Mouse (Mus musculus): Measurements from ENCODE around the gene Tnfaip6. TPM values are rescaled to one million over a fixed set of nuclear protein-coding genes. Genes with fewer than 3 reads are reported as not detected.
A peak's percentile ranks its signal among the peaks of the same experiment; 100 is the strongest.
"Not testable (repeated sequence)": the region's sequence is repeated elsewhere in the genome, so short reads cannot be mapped to it uniquely, and the experiment has no call there.

Tnfaip6 gene
- total RNA-seq (2021): 1 to 10 TPM; 2.0 to 3.6 TPM
- long read RNA-seq, experiment 1, partial matches to known transcripts: 0 of 1 reads
- long read RNA-seq, experiment 1, other reads (novel, unspliced or antisense): 0 of 1 reads
- long read RNA-seq, experiment 2, partial matches to known transcripts: 0 of 4 reads
- long read RNA-seq, experiment 2, other reads (novel, unspliced or antisense): 0 of 4 reads

DNA sequence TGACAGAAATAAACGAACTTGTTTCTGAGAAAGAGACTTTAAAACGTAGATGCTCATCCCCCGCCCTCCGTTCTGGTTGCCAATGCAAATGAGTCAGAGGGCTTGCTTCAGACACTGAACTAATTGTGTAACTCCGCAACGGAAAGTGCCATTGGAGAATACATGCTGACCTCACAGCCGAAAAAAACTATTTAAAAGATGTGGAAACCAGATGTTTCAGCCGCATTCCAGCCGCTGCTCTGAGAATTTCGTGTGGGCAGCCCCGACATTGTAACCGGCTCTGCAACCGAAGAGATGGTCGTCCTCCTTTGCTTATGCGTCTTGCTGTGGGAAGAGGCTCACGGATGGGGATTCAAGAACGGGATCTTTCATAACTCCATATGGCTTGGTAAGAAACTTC, at the start of gene Tnfaip6:
Tnfaip6 (plus strand) TSS at position 128 of the 400 bp plus-strand sequence.
- DNase-seq: peak; percentile 64
- intact Hi-C loops (cut with DNase I; ENCODE audit: low total_unique reads): no loop called here

DNA sequence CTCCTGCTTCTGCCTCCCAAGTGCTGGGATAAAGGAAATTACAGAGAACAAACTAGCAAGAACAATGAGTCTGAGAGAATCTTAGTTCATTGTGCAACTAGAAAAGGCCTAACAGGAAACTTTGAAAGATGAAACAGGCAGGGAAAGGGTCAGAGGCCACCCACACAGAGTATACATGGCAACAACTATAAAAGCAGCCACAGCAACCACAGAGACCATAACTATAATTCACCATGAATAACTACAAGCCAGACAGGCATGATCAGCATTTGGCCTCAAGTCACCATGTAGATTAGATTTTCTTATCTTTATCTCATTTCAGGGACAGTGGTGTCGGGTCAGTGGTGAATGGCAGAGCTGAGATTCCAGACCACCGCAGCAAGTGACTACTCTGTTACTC, 48.2 kb upstream of the Tnfaip6 start:
- DNase-seq: no peak
- intact Hi-C loops (cut with DNase I; ENCODE audit: low total_unique reads): no loop called here

DNA sequence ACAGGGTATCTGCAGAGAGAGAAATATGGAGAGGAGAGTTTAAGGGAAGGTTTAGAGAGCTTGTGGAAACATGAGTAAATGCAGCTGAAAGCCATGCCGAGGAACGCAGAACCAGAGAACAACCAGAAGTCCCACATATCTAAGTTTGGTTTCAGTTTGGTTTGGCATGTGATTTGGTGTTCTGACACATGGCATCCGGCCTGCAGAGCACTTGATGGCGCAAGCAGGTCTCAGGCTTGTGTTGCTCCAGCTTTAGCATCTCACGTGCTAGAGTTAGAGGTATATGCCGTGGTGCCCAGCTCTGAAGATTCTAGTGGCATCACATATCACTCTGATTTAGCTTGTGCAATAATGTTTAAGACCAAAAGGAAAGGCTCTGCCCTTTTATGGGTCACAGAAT, 46.4 kb upstream of the Tnfaip6 start:
- no peak for DNase-seq
- intact Hi-C loops (cut with DNase I; ENCODE audit: low total_unique reads): no loop called here

DNA sequence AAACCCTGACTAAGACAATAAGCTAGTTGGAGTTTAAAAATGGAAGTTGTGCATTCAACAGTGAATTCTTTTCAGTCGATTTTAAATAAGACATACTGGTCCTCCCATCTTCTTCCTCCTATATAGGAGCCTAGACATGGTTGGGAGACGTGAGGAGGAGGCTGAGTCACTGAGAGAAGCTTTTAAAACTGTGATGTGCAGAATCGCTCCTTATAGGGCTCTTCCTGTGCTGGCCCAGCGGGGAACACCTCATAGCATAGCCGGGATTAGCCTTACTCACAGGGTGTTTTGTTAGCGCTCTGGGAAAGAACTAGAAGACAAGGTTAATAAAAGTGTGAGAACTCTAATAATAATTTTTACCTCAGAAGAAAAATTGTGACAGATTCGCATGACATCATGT, 37.8 kb upstream of the Tnfaip6 start:
- intact Hi-C loops (cut with DNase I; ENCODE audit: low total_unique reads): no loop called here
- DNase-seq: no peak

DNA sequence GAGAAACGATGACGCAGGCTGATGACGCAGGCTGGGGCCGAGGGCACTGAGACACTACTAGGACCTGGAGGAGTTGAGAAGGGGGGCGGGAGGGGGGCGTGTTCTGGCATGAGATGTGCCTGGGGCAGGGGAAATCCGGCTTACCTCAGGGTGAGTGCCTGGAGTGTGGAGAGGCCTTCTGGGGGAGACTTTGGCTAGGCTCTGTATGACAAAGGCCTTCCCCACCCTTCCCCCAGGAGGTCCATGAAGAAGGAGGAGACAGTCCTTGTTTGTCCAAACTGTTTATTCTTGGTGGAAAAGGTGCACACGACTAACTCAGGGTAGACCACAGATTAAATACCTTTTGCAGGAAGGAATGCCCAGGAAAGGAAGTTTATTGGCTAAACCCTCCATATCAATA, 36.3 kb upstream of the Tnfaip6 start:
- intact Hi-C loops (cut with DNase I; ENCODE audit: low total_unique reads): no loop called here

DNA sequence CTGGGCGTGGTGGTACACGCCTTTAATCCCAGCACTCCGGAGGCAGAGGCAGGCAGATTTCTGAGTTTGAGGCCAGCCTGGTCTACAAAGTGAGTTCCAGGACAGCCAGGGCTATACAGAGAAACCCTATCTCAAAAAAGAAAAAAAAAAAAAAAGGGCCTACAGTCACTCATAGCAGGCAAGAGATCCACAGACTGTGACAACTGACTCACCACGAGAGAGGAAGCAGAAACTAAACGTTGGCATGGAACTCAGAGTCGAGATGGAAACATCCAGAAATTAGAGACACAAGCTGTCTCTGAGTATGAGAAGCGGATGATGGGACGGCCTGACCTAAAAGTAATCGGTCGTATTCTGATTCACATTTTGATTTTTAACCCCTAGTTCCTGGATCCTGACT, 35.5 kb upstream of the Tnfaip6 start:
- intact Hi-C loops (cut with DNase I; ENCODE audit: low total_unique reads); DNase-seq: not testable (repeated sequence)

More for the DNA sequence above, 36.3 kb upstream of the Tnfaip6 start:
- no peak for DNase-seq

DNA sequence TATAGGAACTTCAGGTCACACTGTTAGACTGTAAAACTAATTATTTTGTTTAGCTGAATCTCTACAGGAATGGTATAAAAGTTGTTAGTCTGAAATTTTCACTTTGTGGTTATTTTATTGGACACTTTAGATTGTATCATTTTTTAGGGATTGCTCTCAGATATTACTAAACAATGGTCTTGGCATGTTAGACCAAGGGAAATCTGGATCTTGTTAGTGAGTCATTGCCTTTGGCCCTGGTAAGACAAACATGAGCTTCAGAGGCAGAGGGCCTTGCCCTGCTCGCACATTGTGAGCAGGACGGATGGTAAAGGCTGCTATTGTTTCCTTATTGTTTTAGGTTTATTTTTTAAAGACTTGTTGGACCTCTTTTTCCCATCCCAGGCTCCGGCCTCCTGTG, 31.4 kb upstream of the Tnfaip6 start:
- intact Hi-C loops (cut with DNase I; ENCODE audit: low total_unique reads): no loop called here
- DNase-seq: no peak

DNA sequence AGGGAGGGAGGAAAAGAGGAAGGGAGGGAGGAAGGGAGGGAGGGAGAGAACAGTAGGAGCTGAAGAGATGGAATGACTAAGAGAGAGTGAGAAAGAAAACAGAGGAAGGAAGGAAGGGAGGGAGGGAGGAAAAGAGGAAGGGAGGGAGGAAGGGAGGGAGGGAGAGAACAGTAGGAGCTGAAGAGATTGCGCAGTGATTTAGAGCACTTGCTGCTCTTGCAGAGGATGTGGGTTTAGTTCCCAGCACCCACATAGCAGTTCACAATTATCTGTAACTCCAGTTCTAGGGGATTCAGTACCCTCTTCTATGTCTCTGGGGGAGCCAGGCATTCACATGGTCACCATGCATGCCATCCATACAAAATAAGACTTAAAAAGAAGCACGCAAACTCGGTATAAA, 26.0 kb upstream of the Tnfaip6 start:
- DNase-seq; intact Hi-C loops (cut with DNase I; ENCODE audit: low total_unique reads): not testable (repeated sequence)

DNA sequence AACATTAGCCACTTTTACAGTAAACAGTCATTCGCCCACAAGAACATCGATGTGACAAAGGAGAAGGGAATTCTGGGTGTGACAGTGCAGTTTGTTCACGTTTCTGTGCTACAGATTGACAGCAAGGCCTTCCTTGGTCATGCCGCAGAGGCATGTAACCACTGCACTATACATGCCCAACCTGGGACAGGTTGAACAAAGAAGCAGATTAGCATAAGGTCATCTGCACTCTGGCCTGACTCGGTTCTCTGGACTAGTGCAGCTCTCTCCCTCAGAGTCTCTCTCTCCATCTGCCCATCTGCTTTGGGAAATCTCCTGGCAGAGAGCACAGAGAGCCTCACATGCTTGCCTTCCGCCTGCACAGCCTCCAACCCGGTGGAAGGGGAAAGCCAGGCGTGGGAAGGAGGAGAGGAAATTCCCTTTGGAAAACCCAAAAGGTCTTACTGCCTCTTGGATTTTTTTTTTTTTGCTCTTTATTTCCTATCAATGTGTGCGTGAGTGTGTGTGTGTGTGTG, 24.4 kb upstream of the Tnfaip6 start:
- peak; percentile 24 for DNase-seq
- intact Hi-C loops (cut with DNase I; ENCODE audit: low total_unique reads): no loop called here

DNA sequence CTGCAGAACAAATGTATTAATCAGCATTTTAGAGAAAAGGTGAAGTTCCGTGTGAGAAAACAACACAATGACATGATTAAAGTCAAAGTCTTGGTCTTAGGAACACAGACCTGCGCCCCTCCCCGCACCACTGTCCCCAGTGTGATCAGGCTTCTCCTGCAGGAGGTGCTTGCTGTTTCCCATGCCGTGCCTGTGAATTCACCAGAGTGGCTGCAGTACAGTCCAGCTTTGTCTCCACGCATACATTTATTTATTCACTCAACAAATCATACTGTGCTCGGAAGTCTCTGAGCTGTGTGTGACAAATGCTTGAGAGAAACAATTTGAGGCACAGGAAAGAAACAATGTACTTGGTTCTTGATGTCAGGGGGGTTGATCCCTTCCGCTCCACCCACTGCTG, 21.4 kb upstream of the Tnfaip6 start:
- intact Hi-C loops (cut with DNase I; ENCODE audit: low total_unique reads): no loop called here

DNA sequence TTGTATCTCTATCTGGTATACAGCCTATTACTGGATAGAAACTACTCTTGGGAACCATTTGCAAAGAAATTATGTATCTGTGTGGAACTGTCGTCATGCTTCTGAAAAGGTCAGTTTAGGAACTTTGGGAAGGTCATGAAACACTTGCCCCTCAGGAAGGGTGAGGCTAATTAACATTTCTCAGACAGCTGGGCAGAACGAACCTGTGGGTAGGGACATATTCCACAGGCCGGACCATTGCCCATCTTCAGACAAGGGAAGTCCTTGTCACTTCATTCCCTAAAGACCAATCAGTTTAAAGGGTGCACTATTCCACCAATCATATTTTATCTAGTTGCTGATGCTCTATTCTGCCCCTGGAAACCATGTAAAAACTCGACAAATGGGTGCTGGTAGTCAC, 10.7 kb upstream of the Tnfaip6 start:
- intact Hi-C loops (cut with DNase I; ENCODE audit: low total_unique reads): no loop called here
- DNase-seq: no peak

More for the DNA sequence above, 21.4 kb upstream of the Tnfaip6 start:
- no peak for DNase-seq

DNA sequence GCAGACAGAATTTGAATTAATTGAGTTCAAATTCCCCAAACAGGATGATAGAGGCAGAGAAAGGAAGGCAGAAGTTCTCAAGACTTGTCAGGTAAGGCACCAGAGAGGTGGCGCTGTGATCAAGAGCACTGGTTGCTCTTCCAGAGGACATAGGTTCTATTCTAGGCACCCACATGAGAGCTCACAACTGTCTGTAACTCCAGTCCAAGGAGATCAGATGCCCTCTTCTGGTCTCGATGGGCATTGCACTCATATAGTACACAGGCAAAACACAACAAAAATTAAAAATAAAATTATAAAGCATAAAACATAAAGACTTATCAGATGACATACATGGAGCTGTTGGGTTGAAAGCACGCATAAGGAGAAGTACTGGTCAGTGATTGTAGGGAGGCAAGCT, 8.4 kb upstream of the Tnfaip6 start:
- intact Hi-C loops (cut with DNase I; ENCODE audit: low total_unique reads): no loop called here
- no peak for DNase-seq

DNA sequence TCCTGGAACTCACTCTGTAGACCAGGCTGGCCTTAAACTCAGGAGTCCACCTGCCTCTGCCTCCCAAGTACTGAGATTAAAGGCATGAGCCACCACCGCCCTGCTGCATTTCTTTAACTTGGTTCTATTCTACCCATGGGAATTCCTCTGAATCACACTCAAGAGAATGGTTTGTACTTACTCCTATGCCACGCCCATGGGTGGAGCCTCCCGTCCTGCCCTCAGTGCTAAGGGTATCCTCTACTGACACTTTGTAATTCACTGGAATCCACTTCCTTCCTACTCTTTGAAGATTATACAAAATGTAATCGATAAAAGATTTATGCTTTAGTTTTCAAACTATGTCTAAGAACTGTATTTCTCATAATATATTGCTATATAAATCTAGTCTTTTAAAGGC, 6.3 kb upstream of the Tnfaip6 start:
- DNase-seq: no peak
- intact Hi-C loops (cut with DNase I; ENCODE audit: low total_unique reads): no loop called here

DNA sequence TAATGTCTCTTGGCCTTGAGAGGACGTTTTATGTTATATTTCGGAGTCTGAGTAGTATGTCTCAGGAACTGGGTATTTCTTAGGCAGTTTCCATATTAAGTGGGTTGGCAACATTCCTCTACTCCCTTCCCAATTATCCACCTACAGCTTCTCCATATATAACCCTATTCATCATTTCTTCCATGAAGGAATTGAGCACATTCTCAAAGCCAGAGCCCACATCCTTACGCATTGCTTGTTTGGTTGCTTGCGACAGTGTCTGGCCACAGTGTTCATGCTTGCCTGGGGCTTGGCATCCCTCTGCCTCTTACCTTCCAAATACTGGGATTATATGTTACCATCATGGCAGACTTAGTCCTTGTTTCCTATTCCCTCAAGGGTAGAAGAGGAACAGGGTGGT, 3.2 kb upstream of the Tnfaip6 start:
- intact Hi-C loops (cut with DNase I; ENCODE audit: low total_unique reads): no loop called here

DNA sequence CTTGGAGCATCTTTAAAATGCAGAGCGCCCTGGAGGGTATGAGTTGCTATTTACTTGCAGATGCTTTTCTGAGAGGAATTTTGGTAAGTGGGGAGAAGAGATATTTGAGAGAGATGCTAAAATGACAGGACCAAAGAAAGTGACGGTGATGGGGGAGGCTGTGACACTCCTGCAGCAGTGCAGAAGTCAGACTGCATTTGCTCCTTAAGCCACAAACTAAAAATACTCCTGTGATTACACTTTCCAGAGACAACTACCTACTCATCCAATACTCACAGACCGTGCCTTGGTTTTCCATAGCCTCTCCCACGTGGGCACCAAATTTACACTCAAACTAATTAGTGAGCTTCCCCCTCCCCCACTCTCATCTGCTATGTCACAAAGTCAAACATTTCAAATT, 2.7 kb upstream of the Tnfaip6 start:
- DNase-seq: no peak
- intact Hi-C loops (cut with DNase I; ENCODE audit: low total_unique reads): no loop called here

More for the DNA sequence above, 3.2 kb upstream of the Tnfaip6 start:
- no peak for DNase-seq

DNA sequence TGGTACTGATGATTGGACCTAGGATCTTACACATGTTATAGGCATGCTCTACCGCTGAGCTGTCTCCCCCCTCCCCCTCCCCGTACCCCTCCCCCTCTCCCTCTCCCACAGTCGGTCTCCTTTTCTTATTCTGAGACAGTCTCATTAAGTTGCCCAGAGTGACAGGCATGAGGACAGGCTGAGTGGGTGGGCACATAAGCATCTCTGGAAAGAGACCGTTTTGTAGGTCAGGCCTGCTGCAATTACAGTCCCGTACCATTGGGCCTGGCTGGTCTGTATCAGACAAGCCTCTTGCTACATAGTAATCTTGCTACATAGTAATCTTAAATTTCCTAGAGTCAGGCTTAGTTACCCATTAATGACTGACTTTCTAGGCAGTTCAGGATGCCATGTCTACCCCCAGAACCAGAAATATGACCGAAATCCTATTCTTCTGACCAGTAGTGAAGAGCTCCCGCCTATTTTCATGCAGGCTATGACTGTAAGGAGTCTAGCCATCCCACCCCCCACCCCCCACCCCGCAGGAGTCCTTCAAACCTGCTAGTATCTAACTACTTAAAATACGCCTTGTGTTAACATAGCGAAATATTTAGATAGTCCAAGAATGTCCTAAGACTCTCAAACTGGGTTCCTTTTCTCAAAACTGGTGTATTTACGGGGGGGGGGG, 747 bp upstream of the Tnfaip6 start:
- intact Hi-C loops (cut with DNase I; ENCODE audit: low total_unique reads): no loop called here

DNA sequence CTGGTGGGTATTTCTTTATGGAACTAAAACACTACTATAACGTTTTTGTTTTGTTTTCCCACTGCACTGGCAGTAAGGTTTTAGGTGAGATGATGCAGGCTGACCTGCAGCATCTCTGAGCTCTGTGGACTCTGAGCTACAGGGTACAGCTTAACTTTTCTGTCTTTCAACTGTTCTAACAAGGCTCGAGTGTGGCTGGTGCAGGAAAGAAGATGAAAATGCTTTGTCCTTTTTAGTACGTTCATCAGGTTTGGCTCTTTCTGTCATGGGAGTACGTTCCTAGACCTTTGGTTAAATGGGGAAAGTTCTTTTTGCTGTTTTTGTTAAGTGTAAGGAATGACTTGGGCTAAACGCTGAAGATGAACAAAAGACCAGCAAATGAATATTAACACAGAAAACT, 749 bp downstream of the Tnfaip6 start:
- no peak for DNase-seq
- intact Hi-C loops (cut with DNase I; ENCODE audit: low total_unique reads): no loop called here

More for the DNA sequence above, 747 bp upstream of the Tnfaip6 start:
- DNase-seq: no peak

DNA sequence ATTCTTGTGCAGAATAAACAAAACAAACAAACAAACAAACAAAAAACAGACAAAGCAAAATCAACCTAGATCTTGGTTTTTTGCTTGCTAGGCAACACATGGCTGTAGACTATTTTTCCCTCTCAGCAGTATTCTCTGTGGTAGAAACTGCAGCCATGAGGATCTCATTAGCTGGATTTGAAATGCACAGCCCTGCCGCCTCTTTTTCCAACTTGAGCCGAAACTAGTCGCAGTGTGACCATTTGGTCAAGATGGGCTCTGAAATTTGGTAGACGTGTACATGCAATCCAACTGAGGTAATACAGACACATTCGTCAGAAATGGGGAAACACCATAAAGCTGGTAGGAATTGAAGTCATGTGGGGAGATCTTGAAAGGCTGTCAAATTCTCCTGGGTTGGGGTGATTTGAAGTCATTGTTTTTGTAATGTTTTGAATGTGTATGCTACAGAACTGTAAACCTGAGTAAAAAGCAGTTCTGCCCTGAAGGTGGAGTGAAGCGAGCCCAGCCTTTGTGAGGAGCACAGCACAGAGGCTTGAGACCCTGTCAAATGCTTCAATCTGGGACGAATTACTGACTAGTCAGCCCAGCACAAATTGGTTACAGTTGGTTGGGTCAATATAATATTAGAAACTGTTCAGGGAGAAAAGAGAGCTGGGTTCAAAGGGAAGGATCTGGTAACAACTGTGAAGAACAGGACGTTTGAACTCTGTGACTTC, 1.4 kb downstream of the Tnfaip6 start:
- no peak for DNase-seq
- intact Hi-C loops (cut with DNase I; ENCODE audit: low total_unique reads): no loop called here

DNA sequence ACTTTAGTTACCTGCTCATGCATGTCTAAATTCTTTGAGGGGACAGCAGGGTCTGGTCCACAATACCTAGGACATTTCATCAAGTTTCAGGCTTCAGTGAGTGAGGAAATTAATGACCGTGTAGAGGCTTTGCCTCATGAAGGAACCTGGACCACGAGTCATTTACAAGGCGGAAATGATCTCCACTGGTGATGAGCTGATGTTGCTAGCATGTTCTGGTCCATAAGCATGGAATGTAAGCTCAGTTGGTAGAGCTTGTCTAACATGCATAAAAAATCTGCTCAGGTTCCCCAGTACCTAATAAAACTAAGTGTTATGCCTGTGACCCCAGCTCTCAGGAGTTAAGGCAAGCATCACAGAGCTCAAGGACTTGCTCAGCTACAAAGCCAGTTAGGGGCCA, 4.3 kb downstream of the Tnfaip6 start:
- intact Hi-C loops (cut with DNase I; ENCODE audit: low total_unique reads): no loop called here
- DNase-seq: no peak

DNA sequence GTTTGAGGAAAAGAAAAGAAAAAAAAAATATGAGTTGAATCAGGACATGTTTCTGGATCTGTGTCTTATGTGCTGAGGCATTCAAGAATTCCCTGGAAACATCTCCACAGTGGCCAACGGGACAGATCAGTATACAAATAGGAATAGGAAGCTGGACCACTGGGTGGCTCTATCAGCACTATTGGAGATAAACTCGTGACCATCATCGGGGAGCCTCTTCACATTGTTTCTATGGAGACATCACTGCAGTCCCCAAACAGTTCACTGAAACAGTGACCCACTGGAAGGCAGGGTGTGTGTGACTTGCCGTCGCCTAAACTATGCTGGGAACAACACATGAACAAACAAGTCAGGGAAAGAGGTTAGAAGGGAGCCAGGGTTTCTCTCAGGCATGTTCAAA, 4.9 kb downstream of the Tnfaip6 start:
- intact Hi-C loops (cut with DNase I; ENCODE audit: low total_unique reads): no loop called here
- peak; percentile 8 for DNase-seq

DNA sequence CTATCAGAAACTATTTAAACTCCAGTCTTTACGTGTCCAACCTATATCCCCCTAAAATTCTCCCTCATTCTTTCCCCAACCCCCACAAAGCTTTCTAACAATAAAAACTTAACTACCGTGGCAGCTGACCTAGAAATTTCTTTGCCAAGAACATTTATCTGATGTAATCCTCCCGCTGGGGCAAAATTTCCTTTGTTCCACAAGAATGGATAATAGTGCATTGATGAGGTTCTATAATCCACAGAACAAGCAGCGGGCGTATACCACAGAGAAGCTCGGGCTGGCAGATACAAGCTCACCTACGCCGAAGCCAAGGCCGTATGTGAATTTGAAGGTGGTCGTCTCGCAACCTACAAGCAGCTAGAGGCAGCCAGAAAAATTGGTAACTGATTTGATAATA, 5.7 kb downstream of the Tnfaip6 start:
- intact Hi-C loops (cut with DNase I; ENCODE audit: low total_unique reads): no loop called here
- DNase-seq: no peak
